Mouse (Mus musculus) monocyte, adult 2 months (primary cell): ENCODE results near the gene Paxx.
A peak's percentile ranks its signal among the peaks of the same experiment; 100 is the strongest.

Experiments used
- DNase-seq, 2 experiments: peaks; one replicate each; pipeline ENCODE4 v3.0.0; 2022; ENCODE audit warnings: low spot score in 2 of 2, low read depth in 1 of 2

The Paxx gene

DNA sequence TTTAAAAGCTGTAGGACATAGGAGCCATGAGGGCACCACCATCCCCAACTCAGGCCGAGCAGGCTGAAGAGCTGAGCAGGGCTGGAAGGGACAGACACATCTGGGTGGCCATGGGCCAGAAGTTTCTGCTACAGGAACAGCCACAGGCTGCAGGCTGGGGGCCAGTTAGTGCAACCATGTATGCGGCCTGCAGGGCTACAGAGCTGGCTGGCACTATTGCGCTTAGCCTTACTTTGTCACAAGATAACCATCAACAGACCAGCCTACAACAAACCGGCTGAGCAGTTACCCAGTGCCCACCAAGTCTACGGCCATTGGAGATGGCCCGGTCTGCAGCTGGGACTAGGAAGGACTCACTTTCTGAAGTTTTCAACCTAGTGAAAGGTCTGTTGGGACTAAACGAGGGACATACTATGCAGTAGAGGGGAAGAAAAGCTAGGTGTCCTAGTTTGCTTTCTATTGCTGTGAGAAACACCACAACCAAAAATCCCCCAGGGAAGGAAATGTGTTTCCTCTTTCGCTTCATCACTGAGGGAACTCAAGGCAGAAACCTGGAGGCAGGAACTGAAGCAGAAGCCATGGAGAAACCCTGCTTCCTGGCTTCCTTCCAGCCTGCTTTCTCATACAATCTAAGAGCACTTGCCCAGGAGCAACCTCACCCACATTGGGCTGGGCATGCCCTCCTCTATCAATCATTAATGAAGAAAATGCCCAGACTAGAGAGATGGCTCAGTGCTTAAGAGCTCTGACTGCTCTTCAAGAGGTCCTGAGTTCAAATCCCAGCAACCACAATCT lies 9.8 kb downstream of the Paxx start:
- peak in 1 of 2 experiments; percentile 14 for DNase-seq

DNA sequence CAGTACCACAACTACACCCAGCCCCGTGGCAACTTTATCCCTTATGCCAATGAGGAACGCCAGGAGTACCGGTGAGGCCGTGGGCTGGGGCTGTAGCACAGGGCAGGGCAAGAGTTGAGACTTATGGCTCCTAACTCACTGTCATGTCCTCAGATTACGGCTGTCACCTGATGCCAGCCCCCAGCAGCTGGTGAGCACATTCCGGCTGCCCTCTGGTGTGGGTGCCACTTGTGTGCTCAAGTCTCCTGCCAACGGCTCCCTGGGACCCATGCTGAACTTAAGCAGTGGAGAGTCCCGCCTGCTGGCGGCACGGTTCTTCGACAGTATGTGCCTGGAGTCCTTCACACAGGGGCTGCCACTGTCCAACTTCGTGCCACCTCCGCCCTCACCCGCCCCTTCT lies 18.2 kb downstream of the Paxx start:
- no peak for DNase-seq

DNA sequence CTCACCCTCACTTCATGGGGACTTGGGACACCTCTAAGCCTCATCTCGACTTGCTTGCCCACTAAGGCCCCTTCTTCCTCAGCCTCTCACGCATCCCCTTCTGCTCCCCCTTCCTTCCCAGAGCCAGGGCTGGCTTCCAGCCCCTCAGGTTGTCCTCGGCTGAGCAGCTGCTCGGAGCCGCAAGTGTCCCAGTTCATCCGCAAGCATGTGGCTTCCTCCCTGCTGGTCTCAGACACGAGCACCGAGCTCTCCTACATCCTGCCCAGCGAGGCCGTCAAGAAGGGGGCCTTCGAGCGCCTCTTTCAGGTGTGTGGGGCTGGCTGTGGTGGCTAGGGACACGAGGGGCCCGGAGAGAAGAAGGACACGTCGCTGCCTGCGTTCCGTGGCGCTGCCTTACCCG lies 19.8 kb downstream of the Paxx start:
- no peak for DNase-seq

DNA sequence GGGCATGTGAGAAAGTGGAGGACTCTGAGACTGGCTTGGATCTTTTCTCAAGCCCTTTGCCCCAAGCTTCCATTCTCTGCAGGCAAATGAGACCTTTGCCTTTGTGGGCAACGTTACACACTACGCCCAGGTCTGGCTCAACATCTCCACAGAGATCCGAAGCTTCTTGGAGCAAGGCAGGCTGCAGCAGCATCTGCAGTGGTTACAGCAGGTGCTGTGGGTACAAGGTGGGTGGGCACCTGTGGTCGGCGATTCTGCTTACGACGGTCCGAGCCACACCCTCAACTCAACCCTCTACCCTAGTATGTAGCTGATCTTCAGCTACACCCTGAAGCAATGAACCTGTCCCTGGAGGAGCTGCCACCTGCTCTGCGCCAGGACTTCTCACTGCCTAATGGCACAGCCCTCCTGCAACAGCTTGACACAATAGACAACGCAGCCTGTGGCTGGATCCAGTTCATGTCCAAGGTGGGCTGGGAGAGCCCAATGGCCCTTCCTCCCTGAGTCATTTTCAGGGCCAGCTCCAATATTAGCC lies 24.5 kb downstream of the Paxx start:
- DNase-seq = no peak

DNA sequence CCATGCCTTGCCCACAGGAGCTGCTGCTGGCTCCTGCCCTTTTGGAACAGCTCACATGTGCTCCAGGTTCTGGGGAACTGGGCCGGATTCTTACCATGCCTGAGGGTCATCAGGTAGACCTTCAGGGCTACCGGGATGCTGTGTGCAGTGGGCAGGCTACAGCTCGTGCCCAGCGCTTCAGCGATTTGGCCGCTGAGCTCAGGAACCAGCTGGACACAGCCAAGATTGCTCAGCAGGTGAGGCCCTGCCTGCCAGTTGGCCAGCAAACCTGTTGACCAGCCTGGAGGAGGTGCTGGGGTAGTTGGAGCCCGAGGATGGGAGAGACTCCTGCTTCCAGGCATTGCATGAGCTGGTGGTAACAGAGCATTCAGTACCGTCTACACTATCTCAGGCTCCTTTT lies 26.6 kb downstream of the Paxx start:
- DNase-seq = no peak

DNA sequence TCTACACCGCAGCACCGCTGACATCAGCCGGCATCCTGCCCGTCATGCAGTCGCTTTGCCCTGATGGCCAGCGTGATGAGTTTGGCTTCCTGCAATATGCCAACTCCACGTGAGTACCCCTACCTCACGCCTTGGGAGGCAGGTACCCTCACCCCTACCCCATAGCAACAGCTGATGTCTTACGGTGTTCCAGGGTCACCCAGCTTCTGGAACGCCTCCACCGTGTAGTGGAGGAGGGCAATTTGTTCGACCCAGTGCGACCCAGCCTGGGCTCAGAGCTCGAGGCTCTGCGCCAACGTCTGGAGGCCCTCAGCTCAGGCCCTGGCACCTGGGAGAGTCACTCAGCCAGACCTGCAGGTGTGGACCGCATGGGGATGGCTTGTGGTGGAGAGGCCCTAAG lies 27.8 kb downstream of the Paxx start:
- DNase-seq = no peak

DNA sequence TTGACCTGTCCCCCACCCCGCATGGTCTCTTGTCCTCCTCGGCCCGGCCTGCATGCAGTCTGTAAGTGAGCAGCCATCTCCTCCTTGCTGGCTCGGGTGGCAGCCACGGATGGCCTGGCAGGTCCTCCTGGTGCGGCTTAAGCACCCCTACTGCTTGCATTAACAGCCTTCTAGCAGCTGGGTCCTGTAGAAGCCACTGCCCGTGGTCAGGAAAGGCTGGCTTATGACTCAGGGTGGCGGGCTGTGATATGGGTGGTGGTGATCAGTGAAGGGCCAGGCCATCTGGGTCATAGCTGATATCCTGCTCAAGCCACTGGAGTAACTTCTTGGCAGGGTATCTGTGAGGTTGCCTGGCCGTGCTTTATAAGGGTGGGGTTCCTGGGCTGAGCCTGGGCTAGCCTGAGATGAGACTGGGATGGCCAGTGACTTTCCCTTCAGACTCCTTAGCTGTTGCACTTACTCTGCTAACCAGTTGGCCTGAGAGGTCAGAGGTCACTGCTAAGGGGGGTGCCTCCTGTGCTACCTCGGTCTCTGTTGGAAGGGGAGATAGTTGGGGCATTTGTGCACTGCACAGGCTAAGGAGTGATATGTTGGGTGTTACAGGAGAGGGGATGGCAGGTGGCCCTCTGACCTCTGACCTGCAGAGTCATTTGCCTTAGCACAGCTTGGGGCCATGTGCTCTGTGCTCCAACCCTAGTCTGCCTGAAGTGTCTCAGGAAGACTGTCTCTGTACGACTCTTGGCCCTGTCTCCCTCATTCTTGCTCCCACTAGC lies 28.4 kb downstream of the Paxx start:
- no peak for DNase-seq

DNA sequence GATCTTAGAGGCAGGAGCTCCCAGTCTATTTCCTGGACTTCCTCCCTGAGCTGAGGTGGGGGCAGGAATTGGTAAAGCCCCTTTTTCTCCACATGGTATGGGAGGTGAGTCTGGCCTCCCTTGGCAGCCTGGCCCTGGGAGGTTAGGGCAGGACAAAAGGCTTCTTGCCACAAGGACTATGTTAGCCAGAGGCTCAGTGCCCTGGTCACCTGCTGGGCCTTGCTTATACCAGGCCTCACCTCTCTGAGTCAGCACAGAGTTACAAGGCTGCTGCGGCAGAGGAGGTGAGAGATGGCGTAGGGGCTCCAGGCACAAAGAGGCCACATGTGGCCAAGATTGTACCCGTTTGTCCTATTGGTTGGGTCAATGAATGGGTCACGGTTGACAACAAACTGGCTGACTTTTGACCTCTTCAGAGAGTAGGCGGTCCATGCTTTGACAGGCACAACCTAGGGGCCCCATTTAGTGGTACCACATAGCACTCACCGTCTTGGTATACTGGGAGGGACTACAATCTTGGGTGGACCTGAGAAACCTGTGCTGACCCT lies 29.5 kb downstream of the Paxx start:
- no peak for DNase-seq

DNA sequence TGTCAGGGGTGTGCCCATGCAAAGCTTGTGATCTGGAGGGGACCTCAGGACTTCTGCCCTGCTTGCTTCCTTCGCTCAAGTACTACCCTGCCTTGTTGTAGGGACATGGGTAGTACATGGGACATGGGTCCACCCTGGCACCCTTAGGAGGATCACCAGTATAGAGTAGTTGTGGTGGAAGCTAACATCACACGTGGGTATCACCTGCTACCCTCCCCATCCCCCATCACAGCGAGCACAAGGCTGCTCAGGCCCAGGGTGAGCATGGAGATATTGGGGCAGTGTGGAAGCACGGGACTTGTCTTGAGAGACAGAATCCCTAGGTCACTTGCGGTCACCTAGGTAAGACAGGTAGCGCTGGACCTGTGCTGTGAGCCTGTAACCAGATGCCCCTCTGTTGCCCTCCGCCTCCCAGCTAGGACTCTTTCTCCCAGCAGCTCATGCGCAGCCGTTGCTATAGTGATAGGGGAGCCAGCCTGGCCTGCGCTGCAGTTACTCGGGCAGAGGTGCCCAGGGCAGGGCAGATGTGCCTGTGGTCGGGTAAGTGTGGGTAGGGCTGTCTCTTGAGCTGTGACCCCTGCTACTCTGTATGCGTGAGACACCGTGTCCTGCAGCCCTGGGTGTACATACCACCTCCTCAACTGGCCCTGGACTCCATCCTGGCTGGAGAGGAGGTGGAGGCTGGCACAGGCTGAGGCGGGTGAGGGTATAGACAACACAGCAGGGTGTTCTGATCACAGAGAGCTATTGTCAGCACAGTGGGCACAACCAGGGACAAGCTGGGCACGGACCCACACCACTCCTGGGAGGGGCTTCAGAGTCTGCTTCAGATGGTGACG lies 30.3 kb downstream of the Paxx start:
- no peak for DNase-seq

DNA sequence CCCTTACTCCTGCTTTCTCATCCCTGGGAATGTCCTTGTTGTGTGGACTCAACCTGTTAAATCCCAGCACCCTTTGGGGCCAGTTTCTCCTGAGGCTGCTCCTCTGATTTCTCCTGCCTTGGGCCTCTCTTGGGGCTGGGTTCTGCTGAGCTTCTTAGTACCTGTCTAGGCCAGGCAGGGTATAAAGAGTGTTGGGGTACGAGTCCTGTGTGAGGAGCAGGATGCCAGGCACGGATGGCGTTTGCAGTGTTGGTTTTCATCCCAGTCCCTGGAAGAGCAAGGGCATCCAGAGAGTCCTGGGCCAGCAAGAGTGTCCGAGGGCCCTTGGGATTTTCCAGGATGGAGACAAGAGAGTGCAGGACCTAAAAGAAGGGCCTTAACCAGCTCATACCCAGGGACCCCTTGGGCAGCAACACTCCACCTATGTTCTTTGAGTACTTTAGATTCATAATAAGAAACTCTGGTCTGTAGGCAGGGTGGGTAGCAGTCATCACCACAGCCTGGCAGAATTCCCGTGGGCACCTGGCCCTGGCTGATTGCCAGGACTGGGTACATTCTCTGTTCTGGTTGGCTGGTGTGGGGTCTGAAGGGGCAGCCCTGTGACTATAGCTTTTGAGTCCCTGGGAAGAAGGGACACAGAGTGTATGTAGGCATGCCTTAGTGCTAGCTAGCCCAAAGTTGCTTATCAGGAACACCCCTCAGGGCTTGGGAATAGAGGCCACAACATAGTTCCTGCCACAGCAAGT lies 31.3 kb downstream of the Paxx start:
- DNase-seq = no peak

DNA sequence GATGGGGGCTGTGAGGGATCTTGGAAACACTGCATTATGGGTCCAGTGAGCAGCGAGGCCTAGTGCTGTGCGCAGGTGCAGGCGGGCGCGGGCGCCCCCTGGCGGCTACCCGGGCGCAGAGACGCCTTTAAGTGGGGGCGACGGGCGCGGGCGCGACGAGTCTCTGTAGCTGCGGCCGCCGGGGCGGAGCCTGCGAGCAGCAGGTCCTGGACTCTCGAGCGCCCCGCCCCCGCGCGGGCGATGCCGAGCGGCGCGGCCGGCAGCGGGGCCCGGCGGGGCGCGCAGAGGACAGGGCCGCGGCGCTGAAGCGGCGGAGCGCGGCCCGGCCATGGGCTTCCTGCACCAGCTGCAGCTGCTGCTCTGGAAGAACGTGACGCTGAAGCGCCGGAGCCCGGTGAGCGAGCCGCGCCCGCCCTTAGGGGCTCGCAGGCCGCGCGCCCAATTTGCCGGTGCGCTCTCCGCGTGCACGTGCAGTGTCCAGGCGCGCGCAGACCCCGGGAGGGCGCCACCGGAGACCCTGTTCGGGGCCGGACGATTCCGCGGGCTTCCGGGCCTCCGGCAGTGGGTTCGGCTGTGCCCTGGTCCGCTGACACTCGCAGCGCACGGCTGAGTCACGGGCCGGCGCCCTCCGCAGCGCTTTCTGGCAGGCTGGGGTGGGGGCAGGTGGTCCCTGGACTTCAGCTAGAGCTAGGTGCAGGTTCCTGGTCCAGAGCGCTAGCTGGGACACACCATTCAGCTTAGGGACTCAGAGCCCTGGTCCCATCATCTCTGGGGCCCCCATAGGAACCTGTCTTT lies 32.3 kb downstream of the Paxx start, which contains the start of gene Abca2:
Abca2 (plus strand) TSS at position 262 of the 795 bp plus-strand sequence.
- DNase-seq = peak; percentile 80 to 88

DNA sequence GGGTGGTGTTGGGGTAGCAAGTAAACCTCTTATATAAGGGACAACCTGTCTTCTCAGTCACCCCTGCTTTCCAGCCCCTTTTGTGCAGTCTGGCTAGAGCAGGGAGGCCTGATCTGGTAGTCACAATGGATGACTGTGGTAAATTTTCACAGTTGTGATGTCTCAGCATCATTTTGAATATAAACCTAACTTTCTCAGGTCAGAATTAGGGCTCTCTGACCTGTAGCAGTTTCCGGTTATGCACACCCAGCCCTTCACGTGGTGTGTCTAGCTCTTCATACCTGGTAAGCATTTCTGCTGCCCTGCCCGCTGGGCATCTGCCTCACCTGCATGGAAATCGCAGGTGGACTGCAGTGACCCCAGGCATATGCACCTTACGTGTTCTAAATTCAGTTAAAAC lies 33.6 kb downstream of the Paxx start:
- no peak for DNase-seq

DNA sequence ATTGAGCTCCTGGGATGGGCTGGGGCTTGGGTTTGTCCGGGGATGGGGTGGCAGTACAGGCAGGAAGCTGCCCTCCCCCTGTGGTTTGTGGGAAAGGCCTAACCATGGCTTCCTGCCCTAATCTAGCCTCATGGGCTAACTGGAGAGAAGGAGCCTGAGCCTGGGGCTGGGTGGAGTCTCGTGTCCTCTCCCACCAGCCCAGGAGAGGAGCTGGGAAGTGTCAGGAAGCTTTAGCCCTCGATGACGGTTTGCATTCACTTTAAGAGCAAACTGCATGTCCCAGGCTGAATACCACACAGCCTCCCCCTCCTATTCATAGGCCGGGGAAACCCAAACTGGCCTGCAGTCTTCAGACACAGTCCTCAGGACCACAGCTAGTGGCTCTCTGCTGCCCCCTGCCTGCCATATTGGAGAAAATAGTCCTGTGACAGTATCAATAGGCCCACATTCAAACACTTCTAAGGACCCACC lies 34.1 kb downstream of the Paxx start:
- peak in 1 of 2 experiments; percentile 54 for DNase-seq

DNA sequence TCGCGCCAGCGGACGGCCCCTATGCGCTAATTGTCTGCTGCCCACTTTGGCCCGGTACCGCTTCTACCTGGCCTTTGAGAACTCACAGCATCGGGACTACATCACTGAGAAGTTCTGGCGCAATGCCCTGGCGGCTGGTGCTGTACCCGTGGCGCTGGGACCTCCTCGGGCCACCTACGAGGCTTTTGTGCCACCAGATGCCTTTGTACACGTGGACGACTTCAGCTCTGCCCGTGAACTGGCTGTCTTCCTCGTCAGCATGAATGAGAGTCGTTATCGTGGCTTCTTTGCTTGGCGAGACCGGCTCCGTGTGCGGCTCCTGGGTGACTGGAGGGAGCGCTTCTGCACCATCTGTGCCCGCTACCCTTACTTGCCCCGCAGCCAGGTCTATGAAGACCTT lies 35.4 kb downstream of the Paxx start:
- no peak for DNase-seq

DNA sequence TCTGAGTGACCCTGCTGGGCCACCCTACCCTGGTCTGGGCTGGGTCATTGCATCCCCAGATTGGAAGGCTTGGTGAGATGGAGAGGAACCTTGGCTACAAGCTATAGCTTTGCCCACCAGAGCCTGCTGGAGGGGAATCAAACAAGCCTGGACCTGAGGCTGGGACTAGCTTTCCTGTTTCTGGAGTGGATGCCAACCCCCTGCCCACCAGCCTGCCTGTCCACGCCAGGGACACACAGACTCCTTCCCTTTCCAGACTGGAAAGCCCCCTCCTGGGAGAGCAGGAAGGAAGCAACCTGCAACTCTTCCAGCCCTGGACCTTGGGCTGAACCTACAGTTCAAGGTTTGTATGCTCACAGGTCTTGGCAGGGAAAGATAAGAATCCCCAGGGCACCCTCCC lies 37.3 kb downstream of the Paxx start:
- no peak for DNase-seq

DNA sequence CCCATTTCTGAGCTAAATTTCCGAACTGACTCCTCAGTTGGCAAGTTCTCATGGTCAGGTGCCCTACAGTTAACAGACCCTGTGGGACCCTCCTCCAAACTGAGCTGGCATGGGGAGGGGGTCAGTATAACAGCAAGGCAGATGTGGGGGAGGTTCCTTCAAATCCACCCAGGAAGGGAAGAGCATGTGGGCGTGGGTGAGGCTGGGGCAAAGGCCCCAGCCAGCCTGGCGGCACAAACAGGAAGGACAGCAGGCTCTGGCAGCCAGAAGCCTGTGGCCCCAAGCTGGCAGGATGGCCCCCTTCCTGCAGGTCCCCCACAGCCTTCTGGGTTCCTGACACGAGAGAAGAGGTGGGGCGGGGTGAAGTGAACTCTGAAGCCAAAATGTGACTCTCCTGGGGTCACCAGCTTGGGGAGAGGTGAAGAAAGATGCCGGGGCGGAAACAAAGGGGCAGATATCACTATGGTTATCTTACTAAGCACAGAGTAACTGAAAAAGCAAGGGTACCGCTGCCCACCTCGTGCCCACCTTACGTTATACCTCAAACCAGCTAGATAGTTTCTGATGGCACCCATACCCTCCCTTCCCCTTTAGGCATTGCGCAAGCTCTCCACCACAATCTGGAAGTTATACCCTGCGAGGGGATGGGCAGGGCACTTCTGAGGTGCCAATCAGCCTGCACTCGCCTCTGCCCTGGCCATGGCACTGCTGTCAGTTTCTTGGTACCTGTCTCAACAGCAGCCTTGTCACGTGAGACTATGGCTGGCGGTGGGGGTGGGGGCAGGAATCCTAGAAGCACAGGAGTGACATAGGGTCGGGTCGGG lies 38.1 kb downstream of the Paxx start, which contains the start of gene Fut7:
Fut7 (plus strand) TSS at position 681 of the 824 bp plus-strand sequence.
- peak; percentile 65 to 67 for DNase-seq

DNA sequence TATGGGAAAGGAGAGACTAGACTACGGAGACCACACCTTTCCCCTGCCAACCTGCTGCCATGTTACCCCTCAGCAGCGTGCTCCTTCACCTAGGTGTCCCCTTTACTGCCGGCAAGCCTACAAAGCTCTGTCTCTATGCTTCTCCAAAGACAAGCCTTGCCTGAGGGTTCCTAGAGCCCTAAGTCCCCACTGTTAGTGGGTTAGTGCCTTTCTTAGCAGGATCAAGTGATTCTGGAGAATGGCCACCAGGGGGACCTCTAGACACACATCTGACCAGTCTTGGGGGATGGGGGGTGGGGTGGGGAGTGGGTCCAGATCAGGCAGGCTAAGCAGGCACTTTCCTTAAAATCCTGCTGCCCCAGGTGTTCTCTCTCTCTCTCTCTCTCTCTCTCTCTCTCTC lies 39.0 kb downstream of the Paxx start:
- DNase-seq = no peak

DNA sequence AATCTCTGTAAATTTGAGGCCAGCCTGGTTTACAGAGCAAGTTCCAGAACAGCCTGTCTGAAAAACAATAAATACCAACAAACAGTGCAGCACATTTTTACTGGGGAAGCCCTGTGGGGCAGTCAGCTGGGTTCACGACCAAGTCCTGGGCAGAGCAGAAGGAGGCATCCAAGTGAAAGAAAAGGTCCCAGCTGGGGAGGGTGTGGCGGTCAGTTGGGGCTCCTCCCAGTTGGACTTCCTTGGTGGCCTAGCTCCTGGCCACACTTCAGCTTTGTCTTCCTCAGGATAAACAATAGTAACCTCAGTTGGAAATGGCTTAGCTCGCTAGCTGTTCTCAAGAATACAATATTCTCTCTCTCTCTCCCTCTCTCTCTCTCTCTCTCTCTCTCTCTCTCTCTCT lies 43.5 kb downstream of the Paxx start:
- no peak for DNase-seq
